Mouse (Mus musculus): ENCODE results near the gene Pla2g2e. TPM values are rescaled to one million over a fixed set of nuclear protein-coding genes. Genes with fewer than 3 reads are reported as not detected.

The Pla2g2e gene
- polyA plus RNA-seq, 1 experiment from 2014 or later = not detected

GRCm38 (mm10) chr4:138922131-138922459, 44.4 kb downstream of the Pla2g2e start:
- Histone ChIP-seq H3K9ac (no peak overlapping the region), H3K9me3 (no peaks in the 10 kb centered on the region), H3K4me1 (peaks cover 5% of the 10 kb centered on the region; the same call in 1 of the 2 replicates), H3K27ac (no peak overlapping the region), H3K4me3 (replicated peaks) (no peak overlapping the region), H3K27me3 (replicated peaks) (no peaks in the 10 kb centered on the region), H3K4me2 (peak overlapping the region; percentile 44), H3K36me3 (no peaks in the 10 kb centered on the region)
- ATAC-seq (ENCODE audit: insufficient read depth, low FRiP score, low read depth) = peak; percentile 82
- WGBS = 2% methylated on average over 11 of the region's 11 CpGs

- no peak for ATAC-seq (ENCODE audit: insufficient read depth, low FRiP score, low read depth)
- Histone ChIP-seq H3K4me1 (peaks cover 5% of the 10 kb centered on the region; the same call in 1 of the 2 replicates), H3K4me3 (replicated peaks) (no peak overlapping the region), H3K9me3 (no peaks in the 10 kb centered on the region), H3K4me2 (no peak overlapping the region), H3K9ac (no peak overlapping the region), H3K27ac (no peak overlapping the region), H3K27me3 (replicated peaks) (no peaks in the 10 kb centered on the region), H3K36me3 (no peaks in the 10 kb centered on the region)
- 39% methylated on average over 2 of the region's 2 CpGs for WGBS
Observed at GRCm38 (mm10) chr4:138925561-138925960, 47.8 kb downstream of the Pla2g2e start.

Other genes with a start within 250 kb of the Pla2g2e start
- gene Vwa5b1, start 242.1 kb upstream of the Pla2g2e start, polyA plus RNA-seq (2015; fragmentation: Nextera tagmentation; extraction: Ambion mirVana) = 0.32 and 0.37 TPM in 2 replicates
- 0.18 and 0.39 TPM in 2 replicates for gene Pla2g2c, start 153.2 kb upstream of the Pla2g2e start, polyA plus RNA-seq (2015; fragmentation: Nextera tagmentation; extraction: Ambion mirVana)
- gene Ubxn10, start 140.8 kb upstream of the Pla2g2e start, polyA plus RNA-seq (2015; fragmentation: Nextera tagmentation; extraction: Ambion mirVana) = 1.3 and 1.6 TPM in 2 replicates
- 1.3 and 1.5 TPM in 2 replicates for gene Pla2g2f, start 120.3 kb upstream of the Pla2g2e start, polyA plus RNA-seq (2015; fragmentation: Nextera tagmentation; extraction: Ambion mirVana)
- gene Pla2g2d, start 102.2 kb upstream of the Pla2g2e start, polyA plus RNA-seq (2015; fragmentation: Nextera tagmentation; extraction: Ambion mirVana) = 0.62 and 1.1 TPM in 2 replicates
- gene Pla2g5, start 14.5 kb upstream of the Pla2g2e start, polyA plus RNA-seq (2015; fragmentation: Nextera tagmentation; extraction: Ambion mirVana) = 0.18 and 0.32 TPM in 2 replicates
- gene Gm13030, start 4.0 kb upstream of the Pla2g2e start, polyA plus RNA-seq (2015; fragmentation: Nextera tagmentation; extraction: Ambion mirVana) = not detected in 2 replicates
- 6.8 and 8.1 TPM in 2 replicates for gene Otud3, start 36.0 kb downstream of the Pla2g2e start, polyA plus RNA-seq (2015; fragmentation: Nextera tagmentation; extraction: Ambion mirVana)
- gene Rnf186, start 89.2 kb downstream of the Pla2g2e start, polyA plus RNA-seq (2015; fragmentation: Nextera tagmentation; extraction: Ambion mirVana) = 22.7 and 26.1 TPM in 2 replicates
- gene Tmco4, start 94.9 kb downstream of the Pla2g2e start, polyA plus RNA-seq (2015; fragmentation: Nextera tagmentation; extraction: Ambion mirVana) = 9.2 and 9.4 TPM in 2 replicates
- gene Htr6, start 197.6 kb downstream of the Pla2g2e start, polyA plus RNA-seq (2015; fragmentation: Nextera tagmentation; extraction: Ambion mirVana) = 0.14 TPM in 1 of 2 replicates, not detected in the other
- gene Nbl1, start 215.1 kb downstream of the Pla2g2e start, polyA plus RNA-seq (2015; fragmentation: Nextera tagmentation; extraction: Ambion mirVana) = 55.6 and 64.6 TPM in 2 replicates

All from stomach, embryonic 15.5 days (tissue).